Mouse (Mus musculus) lung, postnatal 4 days (tissue): ENCODE measurements at regions not wholly inside any gene's neighbourhood (a gene's known extent, or its start where the extent isn't known, plus 50 kb on each side); places are given as distances from the start of the nearest gene placed in this dataset.

Source experiments
- DNase-seq, 2 experiments: peaks; one replicate each; pipeline ENCODE4 v3.0.0; 2021

DNA sequence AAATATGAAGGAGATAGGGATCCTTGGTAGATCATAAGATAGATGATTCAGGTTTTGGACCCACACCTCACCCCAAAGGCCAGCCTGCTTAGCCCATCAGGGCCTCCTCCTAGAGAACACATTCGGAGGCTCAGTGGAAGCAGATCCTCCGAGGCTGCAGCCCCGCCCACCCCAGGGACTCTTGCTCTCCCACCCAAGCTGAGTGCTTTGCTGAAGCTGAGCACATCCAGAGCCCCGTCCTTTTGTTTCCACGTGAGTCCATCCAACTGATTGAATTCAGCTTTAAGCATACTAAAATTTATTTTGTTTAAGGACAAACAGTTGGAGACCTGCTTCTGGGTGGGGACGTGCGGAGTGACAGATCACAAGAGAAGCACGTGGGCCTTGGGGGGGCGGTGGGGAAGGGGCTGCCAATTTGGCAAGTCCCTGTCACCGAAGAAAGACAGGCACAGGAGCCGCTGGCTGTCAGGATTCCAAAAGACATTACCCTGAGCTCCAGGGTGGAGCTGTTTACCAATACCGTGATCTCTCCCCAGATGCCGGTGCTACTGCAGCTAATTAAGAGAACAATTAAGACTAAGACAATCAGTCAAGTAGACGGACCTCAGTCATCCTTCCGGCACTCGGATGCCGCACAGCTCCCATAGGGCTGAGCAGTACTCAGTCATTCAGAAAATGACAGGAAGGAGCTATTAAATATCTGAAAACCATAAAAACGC lies 448.9 kb upstream of the Spred2 start:
- no peak for DNase-seq

DNA sequence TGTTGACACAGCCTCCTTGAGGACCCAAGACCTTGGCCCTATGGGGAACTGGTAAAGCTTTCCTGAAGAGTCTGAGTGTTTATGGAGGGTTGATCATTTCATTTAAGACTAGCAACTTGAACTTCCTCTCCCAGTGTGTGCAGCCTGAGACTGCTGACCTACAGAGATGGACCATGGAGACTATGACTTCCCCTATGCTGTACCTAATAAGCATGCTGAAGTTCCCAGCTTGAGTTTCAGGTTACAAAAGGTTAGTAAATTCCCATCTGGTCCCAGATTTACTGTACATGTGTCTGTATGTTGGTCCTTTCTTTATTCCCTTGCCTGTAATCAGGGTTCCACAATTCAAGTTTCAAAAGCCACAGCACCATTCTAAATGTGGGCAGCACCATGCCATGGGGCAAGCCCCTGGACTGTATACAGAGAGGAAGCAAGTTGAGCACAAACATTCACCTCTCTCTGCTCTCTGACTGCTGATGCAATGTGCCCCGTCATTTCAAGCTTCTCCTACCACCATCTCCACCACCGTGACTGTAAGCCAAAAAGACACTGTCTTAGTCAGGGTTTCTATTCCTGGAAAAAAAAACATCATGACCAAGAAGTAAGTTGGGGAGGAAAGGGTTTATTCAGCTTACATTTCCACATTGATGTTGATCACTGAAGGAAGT lies 431.0 kb upstream of the Spred2 start:
- no peak for DNase-seq

DNA sequence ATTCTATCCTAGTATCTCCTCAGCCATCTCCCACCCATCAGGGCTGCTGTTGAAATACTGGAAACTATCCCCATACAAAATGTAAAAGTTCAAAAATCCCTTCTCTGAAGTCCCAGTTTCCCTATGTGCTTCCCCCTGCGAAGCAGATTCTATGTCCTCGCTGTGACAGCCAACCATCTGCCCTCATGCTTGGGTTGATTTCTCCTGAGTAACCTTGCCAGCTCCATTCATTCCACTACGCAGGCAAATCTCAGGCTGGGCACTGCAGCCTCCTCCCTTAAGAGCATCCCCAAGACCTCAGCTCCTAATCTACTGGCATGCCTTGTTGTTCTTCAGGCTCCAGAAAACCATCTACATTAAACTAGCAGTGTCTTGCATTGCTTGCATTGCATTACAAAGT lies 402.5 kb upstream of the Spred2 start:
- no peak for DNase-seq

DNA sequence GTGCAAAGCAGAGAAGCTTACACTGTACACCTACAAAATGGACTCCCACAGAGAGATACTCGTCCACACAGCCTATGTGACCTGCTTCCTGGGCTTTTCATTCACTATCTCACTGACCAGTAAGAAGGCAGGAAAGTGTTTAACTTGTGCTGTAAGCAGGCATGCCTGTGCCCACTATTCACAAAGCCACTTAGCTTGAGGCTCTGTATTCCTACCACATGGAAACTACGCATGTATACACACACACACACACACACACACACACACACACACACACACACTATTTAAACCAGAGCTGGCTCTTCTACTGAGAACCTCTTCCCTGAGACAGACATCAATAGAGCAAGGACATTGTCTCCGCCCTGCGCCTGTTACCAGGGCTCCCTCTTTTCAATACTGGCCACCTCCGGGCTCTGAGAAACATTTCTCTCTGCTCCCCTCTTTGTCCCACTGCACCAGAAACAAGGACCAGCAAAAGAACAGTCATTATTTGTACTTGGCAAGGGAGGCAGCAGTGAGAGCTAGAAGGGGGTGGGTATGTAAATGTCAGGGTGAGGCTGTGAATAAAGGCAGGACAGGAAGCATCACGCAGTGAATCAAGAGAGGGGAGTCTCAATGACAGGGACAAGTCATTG lies 400.2 kb upstream of the Spred2 start:
- DNase-seq = no peak

DNA sequence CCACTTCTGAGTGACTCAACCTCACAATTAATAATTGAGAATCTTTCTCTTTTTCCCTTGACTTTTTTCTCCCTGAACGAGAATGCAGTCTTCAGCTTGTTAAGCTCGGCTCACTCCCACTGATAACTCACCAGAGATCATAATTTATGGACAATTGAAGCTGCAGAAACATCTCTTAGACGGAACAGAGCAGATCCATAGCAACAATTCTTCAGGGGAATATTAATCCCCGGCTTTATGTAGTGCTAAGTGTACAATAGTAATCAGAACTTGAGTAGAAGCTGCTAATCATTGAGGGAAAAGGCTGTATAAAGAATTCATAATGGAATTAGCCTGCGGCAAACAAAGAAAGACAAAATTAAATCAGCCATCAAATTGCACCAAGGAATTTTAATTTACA lies 395.0 kb upstream of the Spred2 start:
- no peak for DNase-seq

DNA sequence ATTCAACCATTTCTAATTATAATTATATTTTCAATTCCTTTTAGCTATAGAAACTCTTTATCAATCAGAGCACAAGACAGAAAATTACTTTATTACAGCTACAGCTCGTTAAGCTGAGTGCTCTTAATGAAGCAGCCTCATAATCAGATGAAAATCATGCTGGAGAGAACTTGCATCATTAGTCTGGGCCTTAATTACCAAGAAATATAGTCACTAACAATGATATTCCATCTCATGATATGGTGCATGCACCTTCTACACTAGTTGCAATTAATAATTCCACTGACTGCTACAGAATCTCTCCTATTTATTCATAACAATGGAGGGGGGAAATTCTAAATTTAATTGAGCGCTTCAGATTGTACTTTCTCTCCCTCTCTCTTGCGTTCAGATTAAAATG lies 393.5 kb upstream of the Spred2 start:
- DNase-seq = no peak

DNA sequence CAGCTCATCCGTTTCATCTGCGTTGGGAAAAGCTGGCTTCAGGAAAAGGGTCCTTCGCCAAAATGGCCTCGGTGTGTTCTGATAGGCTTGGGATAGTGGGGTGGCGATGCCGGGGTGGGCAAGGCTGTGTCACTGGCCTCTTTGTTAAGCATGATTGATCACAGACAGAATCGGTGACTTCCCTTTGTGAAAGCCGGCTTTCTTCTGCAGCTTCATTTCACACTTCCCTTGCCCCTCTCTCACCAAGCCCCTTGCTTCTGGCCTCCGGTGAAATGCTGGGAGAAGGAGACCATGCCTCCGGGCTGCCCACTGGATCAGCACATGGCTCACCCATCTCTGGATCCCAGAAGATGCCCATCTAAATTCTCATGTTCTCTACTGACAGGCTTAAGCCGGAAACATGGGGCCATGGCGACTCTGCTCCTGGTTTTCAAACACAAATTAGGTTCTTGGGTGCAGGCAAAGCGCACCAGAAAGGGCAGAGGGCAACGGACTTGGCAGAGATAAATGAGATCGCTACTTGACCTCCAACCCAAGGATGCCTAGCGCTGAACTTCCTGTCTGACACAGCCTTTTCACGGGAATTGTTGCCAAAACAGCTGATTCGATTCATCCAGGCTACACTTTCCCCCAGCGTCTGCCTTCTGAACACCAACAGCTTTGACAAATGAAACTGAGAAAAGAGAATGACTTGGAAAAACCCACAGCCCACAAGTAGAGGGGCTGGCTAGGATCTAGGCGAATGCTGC lies 392.7 kb upstream of the Spred2 start:
- peak; percentile 16 to 39 for DNase-seq

DNA sequence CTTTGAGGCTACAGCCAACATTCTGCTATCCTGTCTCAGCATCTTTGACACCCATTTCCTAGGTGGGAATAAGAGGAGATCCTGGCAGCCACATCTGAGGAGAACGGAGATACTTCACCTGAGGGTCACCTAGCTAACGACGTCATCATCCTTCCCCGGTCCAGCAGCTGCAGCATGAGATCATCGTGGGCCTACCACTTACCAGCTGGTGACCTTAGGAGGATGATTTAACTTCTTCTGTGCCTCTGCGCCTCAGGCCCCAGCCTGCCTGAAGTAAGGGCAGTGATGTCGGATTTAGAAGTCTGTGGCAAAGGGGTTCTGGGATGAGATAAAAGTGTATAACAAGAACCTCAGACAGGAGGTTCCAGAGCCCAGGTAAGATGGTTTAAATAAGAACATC lies 391.3 kb upstream of the Spred2 start:
- DNase-seq = no peak

DNA sequence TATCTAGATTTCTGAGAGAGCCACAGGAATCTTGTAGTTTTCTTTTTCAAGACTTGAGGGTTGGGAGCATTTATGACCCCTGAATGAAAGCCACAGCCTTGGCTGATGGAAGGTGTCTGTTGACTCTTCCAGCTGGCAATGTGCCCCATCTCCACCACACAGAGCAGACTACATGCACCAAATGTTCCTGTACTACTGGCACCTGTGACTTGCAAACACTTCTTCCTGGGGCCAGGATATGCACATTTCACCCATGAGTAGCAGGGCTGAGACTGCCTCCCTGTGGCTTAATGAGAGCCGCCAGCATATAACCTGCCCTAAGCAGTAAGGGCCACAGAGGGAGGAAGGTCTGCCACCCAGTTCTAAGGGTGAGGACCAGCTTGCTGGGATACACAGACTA lies 390.5 kb upstream of the Spred2 start:
- DNase-seq = peak in 1 of 2 experiments; percentile 27

DNA sequence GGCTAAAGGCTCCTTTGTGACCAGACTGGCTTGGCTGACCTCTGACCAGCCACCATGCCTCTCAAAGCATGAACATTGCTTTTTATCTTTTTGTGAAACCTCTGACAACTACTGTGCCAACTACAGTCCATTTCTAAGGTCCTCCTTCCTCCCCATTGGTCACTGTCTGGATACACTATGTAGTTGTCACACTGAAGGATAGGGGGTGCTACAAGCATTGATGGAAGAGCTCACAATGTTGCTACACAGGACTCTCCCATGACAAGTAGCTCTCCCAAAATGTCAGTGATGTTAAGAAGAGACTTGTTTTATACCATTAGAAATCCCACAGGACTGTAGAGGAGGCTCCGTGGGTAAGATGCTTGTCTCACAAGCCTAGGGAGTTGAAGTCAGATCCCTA lies 389.0 kb upstream of the Spred2 start:
- DNase-seq = no peak

DNA sequence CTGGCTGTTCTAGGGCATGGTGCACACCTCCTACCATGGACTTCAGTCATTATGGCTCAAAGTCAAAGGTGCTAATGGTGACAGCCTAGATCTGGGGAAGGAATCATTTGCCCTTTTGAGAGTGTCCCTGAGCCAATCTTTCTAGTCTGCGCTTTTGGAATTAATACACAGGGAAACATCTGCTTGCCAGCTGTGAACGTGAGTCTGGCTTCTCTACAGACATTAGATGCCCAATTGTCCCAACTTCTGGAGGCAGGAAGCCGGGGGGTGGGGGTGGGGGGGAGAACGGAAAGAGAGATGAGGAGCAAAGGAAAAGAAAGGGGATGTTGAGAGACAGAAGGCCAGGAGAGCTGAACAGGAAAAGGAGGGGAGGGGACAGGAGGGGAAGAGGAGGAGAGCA lies 377.9 kb upstream of the Spred2 start:
- DNase-seq = no peak

DNA sequence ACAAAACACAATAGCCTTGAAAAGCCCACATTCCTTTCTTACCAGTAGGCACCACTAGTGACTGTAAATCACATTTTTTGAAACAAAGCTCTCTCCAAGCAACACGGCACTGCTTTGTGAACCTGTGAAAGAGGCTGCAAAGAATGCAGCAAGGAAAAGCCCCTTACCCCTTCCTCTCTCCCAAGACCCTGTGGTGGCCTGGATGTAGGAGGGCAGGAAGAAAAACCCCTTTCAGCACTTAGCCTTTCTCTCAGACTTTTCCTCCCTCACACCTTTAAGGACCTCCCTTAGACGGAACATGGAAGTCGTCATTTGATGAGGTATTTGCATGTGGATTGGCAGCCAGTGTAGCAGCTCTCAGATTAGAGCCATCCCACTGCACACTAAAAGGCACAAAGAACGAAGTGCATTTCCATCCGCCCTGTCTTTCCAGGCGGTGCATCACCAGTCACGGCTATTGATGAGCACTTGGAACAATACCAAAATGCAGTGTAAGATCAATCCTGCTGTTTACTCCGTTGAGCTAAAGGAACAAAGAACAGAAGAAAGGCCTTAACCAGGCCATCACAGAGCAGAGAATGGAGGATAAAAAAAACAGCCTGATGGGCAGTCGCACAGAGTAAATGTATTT lies 369.7 kb upstream of the Spred2 start:
- DNase-seq = no peak

DNA sequence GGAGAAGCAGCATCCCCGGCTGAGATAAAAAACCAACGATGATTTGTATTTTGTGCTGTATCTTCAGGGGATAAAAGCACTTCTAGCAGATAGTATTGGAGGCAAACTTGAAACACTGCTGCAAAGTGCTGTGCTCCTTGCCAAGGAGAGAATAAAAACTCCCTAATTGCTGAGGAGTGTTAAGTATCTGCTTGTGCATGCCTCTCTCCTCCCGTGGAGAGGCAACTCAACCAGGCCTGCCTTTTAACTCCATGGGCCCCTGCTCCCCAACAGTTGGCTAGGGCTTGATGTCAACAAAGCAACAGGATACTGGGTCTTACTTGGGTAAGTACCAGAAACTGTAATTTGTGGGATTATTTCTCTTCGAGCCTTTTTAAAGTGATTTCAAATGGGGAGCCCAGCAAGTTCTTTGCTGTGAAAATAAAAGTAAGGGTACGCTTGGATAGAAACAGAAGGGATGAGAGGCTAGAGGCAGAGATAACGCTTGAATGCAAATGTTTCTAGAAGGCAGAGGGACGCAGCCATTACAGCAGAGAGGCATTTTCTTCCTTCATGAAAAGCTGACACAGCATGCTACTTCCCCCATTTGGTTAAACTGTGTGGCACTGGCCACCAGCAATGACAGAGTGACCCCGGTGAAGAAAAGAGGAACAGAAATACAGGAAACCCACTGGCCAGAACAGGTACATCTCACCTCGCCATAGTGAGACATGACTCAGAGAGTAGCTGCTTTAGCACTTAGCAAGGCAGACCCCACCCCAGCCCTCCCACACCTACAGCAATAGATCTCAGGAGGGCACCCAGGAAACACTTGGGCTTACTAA lies 369.0 kb upstream of the Spred2 start:
- DNase-seq = no peak

DNA sequence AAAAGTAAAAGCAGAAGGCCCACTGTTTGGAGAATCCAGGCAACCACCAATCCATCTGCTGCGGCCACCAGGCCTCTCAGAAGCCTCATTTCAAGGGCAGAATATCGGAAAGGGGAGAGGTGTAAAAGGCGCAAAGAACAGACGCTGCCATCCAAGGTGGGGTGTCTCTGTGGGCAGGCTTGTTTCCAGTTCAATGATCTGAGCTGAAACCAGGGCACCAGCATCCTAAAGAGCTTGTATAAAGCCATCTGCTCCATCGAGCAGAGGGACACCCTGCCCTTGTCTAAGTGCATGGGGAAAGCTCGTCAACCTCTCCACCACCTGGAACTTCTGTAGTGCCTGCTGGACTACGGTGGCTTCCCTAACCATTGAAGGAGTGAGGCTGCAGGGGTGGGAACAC lies 363.7 kb upstream of the Spred2 start:
- no peak for DNase-seq

DNA sequence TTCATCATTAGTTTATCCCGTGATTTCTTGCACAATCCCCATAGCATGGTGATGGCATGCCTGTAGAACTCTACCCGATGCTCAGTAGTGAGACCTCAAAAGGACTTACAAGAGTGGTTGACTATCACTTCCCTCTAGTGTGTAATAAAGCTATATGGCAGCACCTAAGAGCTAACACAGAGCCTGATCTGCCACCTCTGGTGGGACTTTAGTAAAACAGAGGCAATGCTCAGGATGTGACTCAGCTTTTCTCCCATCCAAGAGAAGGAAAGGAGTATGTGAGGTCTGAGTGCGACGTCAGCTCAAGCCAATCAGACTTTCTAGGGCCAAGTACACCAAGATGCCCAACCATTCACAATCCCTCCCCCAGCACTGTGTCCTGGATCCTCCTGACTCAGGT lies 361.5 kb upstream of the Spred2 start:
- no peak for DNase-seq

DNA sequence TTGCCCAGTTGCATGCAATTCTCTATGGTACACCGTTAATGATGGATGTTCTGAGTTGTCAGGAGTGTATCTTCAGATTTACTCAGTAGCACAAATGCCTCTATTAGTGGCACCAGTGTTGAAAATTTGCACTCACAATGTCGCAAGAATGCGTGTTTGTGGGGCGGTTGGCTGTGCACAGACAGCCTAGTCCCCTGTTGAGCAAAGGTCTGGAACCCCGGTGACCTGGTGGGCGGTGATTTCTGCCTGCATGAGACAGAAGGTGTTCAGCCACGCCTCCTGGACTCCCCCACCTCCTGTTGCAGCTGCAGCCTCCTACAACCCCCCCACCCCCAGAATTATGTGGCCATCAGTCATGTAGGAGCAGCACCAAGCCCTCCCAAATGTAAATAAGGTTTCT lies 338.9 kb upstream of the Spred2 start:
- no peak for DNase-seq

DNA sequence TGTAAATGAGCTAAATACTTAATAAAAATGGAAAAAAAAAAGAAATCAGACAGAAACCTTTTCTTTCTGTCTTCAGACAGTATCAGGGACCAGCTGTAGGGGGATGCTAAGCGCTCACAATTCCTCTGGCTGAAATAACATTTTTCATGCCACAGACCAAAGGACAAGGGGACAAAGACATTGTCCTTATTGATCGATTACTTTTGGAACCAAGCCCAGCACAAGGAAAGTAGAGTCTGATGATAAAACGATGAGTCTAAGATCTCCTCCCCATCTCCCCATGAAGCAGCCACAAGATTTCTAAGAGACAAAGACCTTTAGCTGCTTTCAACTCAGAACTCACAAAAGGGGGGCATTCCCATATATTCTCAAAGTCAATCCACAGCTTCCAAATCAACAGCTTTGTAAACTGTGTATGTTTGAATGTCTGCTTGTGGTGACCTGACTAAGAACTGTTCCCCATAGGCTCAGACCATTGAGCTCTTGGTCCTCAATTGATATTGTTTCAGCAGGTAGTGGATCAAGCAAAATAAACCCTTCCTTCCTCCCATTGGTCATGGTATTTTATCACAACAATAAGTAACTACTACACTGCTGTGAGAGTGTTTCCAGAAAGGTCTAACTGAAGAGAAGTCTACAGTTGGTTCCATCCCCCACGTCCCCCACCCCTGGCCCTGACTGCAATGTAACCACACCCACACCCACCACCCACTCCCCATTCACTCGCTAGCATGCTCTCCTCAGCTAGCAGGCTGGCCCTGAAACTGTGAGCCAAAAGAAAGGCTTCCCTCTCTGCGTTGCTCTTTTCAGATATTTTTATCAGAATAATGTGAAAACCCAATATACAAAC lies 331.4 kb upstream of the Spred2 start:
- no peak for DNase-seq

DNA sequence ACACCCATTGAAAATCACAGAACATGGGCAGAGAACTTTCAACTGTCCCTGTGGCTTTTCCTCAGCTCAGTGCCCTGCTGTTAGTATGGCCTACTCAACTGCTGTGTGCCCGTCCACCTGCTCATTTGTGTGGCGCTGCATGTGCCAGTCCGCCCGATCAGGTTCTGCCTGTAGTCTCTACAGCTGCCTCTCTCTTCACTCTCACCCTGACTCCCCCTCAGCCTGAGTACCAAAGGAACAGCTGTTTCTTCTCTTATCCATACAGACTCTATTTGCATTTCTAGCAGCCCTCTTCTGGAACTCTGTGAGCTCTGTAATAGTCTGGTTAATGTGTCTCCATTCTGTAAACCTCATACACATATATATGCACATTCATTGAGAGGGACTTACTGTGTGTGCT lies 329.1 kb upstream of the Spred2 start:
- DNase-seq = no peak

DNA sequence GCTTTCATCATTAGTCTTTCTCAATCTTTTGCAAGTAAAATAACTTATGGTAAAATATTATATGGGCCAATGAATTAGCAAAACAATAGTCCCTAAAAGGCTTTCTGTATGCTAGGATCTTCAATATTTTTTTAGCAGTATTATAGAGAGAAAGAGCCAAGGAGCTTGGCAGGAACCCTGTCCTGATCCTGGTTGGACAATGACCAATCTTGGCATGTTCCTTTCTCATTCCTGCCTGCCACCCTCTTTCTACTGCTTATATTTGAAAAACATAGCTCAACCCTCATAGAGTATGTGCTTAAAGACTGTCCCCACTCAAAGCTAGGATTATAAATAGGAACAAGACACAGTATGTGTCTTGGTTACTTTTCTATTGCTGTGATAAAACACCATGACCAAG lies 327.8 kb upstream of the Spred2 start:
- no peak for DNase-seq

DNA sequence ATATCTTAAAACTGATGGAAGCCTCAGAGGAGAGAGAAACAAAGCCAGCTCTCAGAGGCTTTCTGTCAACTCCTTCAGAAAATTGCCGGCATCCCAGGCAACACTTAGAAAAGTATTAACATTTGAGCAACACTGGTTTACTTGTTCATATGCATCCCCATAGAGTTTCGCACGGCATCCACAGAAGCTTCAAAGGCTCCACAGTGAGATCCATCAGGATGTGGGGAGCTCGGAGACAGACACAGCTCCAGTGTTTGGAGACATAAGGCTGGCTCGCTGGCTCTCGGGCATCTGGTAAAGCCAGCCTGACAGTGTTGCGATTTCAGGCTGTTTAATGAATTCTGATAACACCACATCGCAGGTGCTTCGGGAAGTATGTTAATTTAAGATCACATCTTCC lies 324.7 kb upstream of the Spred2 start:
- DNase-seq = no peak

DNA sequence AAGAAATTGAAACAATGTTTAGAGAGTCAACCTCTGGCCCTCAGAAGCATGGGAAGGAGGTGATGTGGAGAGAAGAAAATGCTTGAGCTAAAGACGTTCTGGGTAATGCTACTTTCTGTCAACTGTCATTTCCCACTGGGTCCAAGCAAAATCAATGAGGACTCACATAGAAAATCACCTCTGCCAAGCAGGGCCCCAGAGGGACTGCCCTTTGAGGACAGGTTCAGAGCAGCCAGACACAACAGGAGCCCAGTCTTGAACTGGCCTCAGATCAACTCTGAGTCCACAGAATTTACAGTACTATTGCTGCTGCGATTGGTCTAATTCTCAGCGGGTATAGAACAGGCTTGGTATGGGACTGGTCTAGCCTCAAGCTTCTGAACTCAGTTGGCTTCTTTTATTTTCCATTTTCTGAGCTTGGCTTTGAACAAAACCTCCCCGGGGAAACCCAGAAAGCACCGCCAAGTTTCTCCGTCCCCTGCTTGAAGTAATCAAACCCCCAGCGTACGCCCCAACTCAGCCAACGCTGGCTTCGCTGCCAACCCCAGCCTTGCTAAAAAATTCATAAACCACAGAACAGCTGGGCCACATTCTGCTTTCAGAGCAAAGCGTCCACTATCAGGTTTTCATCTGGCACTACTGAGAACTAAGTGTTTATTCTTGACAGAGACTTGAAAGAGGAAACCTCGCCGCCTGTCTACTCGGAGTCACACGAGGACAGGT lies 322.8 kb upstream of the Spred2 start:
- peak; percentile 47 to 83 for DNase-seq
